Mouse (Mus musculus) neural tube, embryonic 15.5 days (tissue): ENCODE results near the gene Arl2. TPM values are rescaled to one million over a fixed set of nuclear protein-coding genes. Genes with fewer than 3 reads are reported as not detected.

Source experiments
- ATAC-seq: fragments of 200-750 bp; cut with Nextera tagmentation; 2 replicates; pipeline ENCODE4 v1.8.0; 2017; ENCODE audit warnings: mild to moderate bottlenecking, moderate TSS enrichment, moderate library complexity; ENCODE audit not compliant: low FRiP score
- H3K27ac ChIP-seq: fragments of 300-500 bp; sonication (generic); replicated peaks from 2 replicates; pipeline ENCODE4 v1.5.1; 2015; ENCODE audit warnings: mild to moderate bottlenecking, inconsistent platforms
- H3K27me3 ChIP-seq: fragments of 300-500 bp; sonication (generic); replicated peaks from 2 replicates; pipeline ENCODE4 v1.6.1; 2015; ENCODE audit warnings: inconsistent platforms
- H3K36me3 ChIP-seq: fragments of 300-500 bp; sonication (generic); 2 replicates; pipeline ENCODE4 v1.6.1; 2015; ENCODE audit warnings: inconsistent platforms
- H3K4me1 ChIP-seq: fragments of 300-500 bp; sonication (generic); 2 replicates; pipeline ENCODE4 v1.6.1; 2015; ENCODE audit warnings: inconsistent platforms
- H3K4me2 ChIP-seq: fragments of 300-500 bp; sonication (generic); 2 replicates; pipeline ENCODE4 v1.6.1; 2015; ENCODE audit warnings: inconsistent platforms, mild to moderate bottlenecking, moderate library complexity
- H3K4me3 ChIP-seq: fragments of 300-500 bp; sonication (generic); replicated peaks from 2 replicates; pipeline ENCODE4 v1.5.1; 2015; ENCODE audit warnings: mild to moderate bottlenecking, inconsistent platforms
- H3K9ac ChIP-seq: fragments of 300-500 bp; sonication (generic); replicated peaks from 2 replicates; pipeline ENCODE4 v1.6.1; 2015; ENCODE audit warnings: mild to moderate bottlenecking, inconsistent platforms
- H3K9me3 ChIP-seq: fragments of 300-500 bp; sonication (generic); replicated peaks from 2 replicates; pipeline ENCODE4 v1.6.1; 2016; ENCODE audit warnings: inconsistent platforms
- WGBS: fragments of 180-500 bp; shearing (Covaris S2); methylation state at CpG from one replicate; pipeline ENCODE4 v1.1.7; 2015; ENCODE audit warnings: mixed read lengths; 5-methylcytosine and 5-hydroxymethylcytosine counted together
- polyA plus RNA-seq: library from polyadenylated mRNA; unstranded; fragments of >200 nt; fragmentation: Nextera tagmentation; extraction: Ambion mirVana; gene quantifications from 2 replicates; pipeline ENCODE4 v1.2.1, GENCODE M21; 2015

Gene Arl2
- 139 and 157 TPM in 2 replicates for polyA plus RNA-seq

GRCm38 (mm10) chr19:6141394-6141749, at the start of gene Arl2:
Arl2 (minus strand) TSS chr19:6141548.
- H3K9ac ChIP-seq, result peak within 1 kb of the TSS; percentile 92
- peaks cover 19% of the 10 kb centered on the region for H3K4me1 ChIP-seq
- H3K27ac ChIP-seq, result peak within 1 kb of the TSS; percentile 100
- under 1% methylated on average over 15 of the region's 15 CpGs for WGBS
- peaks cover 12% of the 10 kb centered on the region for H3K36me3 ChIP-seq
- peak; percentile 78 for ATAC-seq
- no peaks in the 10 kb centered on the region for H3K9me3 ChIP-seq
- peak within 1 kb of the TSS; percentile 87 for H3K4me2 ChIP-seq
- peak within 1 kb of the TSS; percentile 72 for H3K4me3 ChIP-seq
- H3K27me3 ChIP-seq, result no peaks in the 10 kb centered on the region

- H3K9me3 ChIP-seq, result no peaks in the 10 kb centered on the region
- no peak for ATAC-seq
- H3K27ac ChIP-seq, result no peak within 1 kb of the TSS
- H3K27me3 ChIP-seq, result no peaks in the 10 kb centered on the region
- H3K4me3 ChIP-seq, result no peak within 1 kb of the TSS
- no peaks in the 10 kb centered on the region for H3K4me1 ChIP-seq
- no peak within 1 kb of the TSS for H3K4me2 ChIP-seq
- no peak within 1 kb of the TSS for H3K9ac ChIP-seq
- H3K36me3 ChIP-seq, result no peaks in the 10 kb centered on the region
- WGBS, result 88% methylated on average over 23 of the region's 23 CpGs
These were observed 42.8 kb upstream of the Arl2 start, which contains the start of gene Majin for GRCm38 (mm10) chr19:6184131-6184530. Majin (plus strand) TSS chr19:6184388.

- ATAC-seq, result no peak
- Histone ChIP-seq H3K4me1 (no peaks in the 10 kb centered on the region), H3K9me3 (no peaks in the 10 kb centered on the region), H3K27me3 (no peaks in the 10 kb centered on the region), H3K4me3 (no peak overlapping the region), H3K27ac (no peak overlapping the region), H3K9ac (no peak overlapping the region), H3K4me2 (no peak overlapping the region), H3K36me3 (no peaks in the 10 kb centered on the region)
- 12% methylated on average over 3 of the region's 3 CpGs for WGBS
These were observed 41.2 kb upstream of the Arl2 start for GRCm38 (mm10) chr19:6182534-6182933.

GRCm38 (mm10) chr19:6181629-6182028, 40.3 kb upstream of the Arl2 start:
- 31% methylated on average over 5 of the region's 5 CpGs for WGBS
- Histone ChIP-seq H3K36me3 (no peaks in the 10 kb centered on the region), H3K27me3 (no peaks in the 10 kb centered on the region), H3K4me1 (no peaks in the 10 kb centered on the region), H3K9me3 (no peaks in the 10 kb centered on the region), H3K4me2 (no peak overlapping the region), H3K4me3 (no peak overlapping the region), H3K27ac (no peak overlapping the region), H3K9ac (no peak overlapping the region)
- no peak for ATAC-seq

GRCm38 (mm10) chr19:6178775-6179174, 37.4 kb upstream of the Arl2 start:
- Histone ChIP-seq H3K36me3 (no peaks in the 10 kb centered on the region), H3K4me1 (no peaks in the 10 kb centered on the region), H3K27ac (no peak overlapping the region), H3K9ac (no peak overlapping the region), H3K27me3 (no peaks in the 10 kb centered on the region), H3K4me3 (no peak overlapping the region), H3K4me2 (no peak overlapping the region), H3K9me3 (no peaks in the 10 kb centered on the region)
- WGBS, result 95% methylated on average over 6 of the region's 6 CpGs
- no peak for ATAC-seq

GRCm38 (mm10) chr19:6174771-6175170, 33.4 kb upstream of the Arl2 start:
- ATAC-seq, result no peak
- Histone ChIP-seq H3K27me3 (no peaks in the 10 kb centered on the region), H3K36me3 (no peaks in the 10 kb centered on the region), H3K4me2 (no peak overlapping the region), H3K9ac (no peak overlapping the region), H3K27ac (no peak overlapping the region), H3K4me1 (no peaks in the 10 kb centered on the region), H3K4me3 (no peak overlapping the region), H3K9me3 (no peaks in the 10 kb centered on the region)
- 64% methylated on average over 5 of the region's 5 CpGs for WGBS

- Histone ChIP-seq H3K27me3 (no peaks in the 10 kb centered on the region), H3K27ac (no peak overlapping the region), H3K4me3 (no peak overlapping the region), H3K9ac (no peak overlapping the region), H3K9me3 (no peaks in the 10 kb centered on the region), H3K4me1 (no peaks in the 10 kb centered on the region), H3K4me2 (no peak overlapping the region), H3K36me3 (no peaks in the 10 kb centered on the region)
- WGBS, result 86% methylated on average over 8 of the region's 8 CpGs
- ATAC-seq, result no peak
These were observed 29.9 kb upstream of the Arl2 start for GRCm38 (mm10) chr19:6171215-6171614.

- no peak overlapping the region for H3K4me3 ChIP-seq
- no peak for ATAC-seq
- H3K9me3 ChIP-seq, result no peaks in the 10 kb centered on the region
- no peaks in the 10 kb centered on the region for H3K4me1 ChIP-seq
- no peaks in the 10 kb centered on the region for H3K36me3 ChIP-seq
- H3K27ac ChIP-seq, result no peak overlapping the region
- H3K27me3 ChIP-seq, result no peaks in the 10 kb centered on the region
- H3K9ac ChIP-seq, result no peak overlapping the region
- H3K4me2 ChIP-seq, result no peak overlapping the region
- 77% methylated on average over 4 of the region's 4 CpGs for WGBS
These were observed 25.4 kb upstream of the Arl2 start for GRCm38 (mm10) chr19:6166750-6167149.

- 72% methylated on average over 10 of the region's 10 CpGs for WGBS
These were observed 22.7 kb upstream of the Arl2 start for GRCm38 (mm10) chr19:6163872-6164547.

GRCm38 (mm10) chr19:6157220-6157619, 15.9 kb upstream of the Arl2 start:
- no peaks in the 10 kb centered on the region for H3K4me1 ChIP-seq
- H3K9me3 ChIP-seq, result no peaks in the 10 kb centered on the region
- 70% methylated on average over 6 of the region's 6 CpGs for WGBS
- no peak for ATAC-seq
- H3K9ac ChIP-seq, result no peak overlapping the region
- H3K4me2 ChIP-seq, result no peak overlapping the region
- H3K36me3 ChIP-seq, result no peaks in the 10 kb centered on the region
- H3K27ac ChIP-seq, result no peak overlapping the region
- H3K4me3 ChIP-seq, result no peak overlapping the region
- no peaks in the 10 kb centered on the region for H3K27me3 ChIP-seq

More at GRCm38 (mm10) chr19:6163872-6164547, 22.7 kb upstream of the Arl2 start:
- H3K4me2 ChIP-seq, result no peak overlapping the region
- H3K4me3 ChIP-seq, result no peak overlapping the region
- H3K4me1 ChIP-seq, result no peaks in the 10 kb centered on the region
- no peaks in the 10 kb centered on the region for H3K9me3 ChIP-seq
- H3K27me3 ChIP-seq, result no peaks in the 10 kb centered on the region
- H3K9ac ChIP-seq, result no peak overlapping the region
- H3K36me3 ChIP-seq, result no peaks in the 10 kb centered on the region
- no peak overlapping the region for H3K27ac ChIP-seq
- no peak for ATAC-seq

GRCm38 (mm10) chr19:6156372-6156771, 15.0 kb upstream of the Arl2 start:
- Histone ChIP-seq H3K27me3 (no peaks in the 10 kb centered on the region), H3K4me3 (no peak overlapping the region), H3K9me3 (no peaks in the 10 kb centered on the region), H3K9ac (no peak overlapping the region), H3K36me3 (no peaks in the 10 kb centered on the region), H3K4me2 (no peak overlapping the region), H3K27ac (no peak overlapping the region), H3K4me1 (no peaks in the 10 kb centered on the region)
- WGBS, result 66% methylated on average over 8 of the region's 8 CpGs
- ATAC-seq, result no peak

- H3K4me1 ChIP-seq, result no peaks in the 10 kb centered on the region
- H3K36me3 ChIP-seq, result no peaks in the 10 kb centered on the region
- H3K4me3 ChIP-seq, result no peak overlapping the region
- 90% methylated on average over 9 of the region's 9 CpGs for WGBS
- H3K27ac ChIP-seq, result no peak overlapping the region
- H3K27me3 ChIP-seq, result no peaks in the 10 kb centered on the region
- no peak for ATAC-seq
- H3K9ac ChIP-seq, result no peak overlapping the region
- H3K4me2 ChIP-seq, result no peak overlapping the region
- H3K9me3 ChIP-seq, result no peaks in the 10 kb centered on the region
These were observed 13.8 kb upstream of the Arl2 start for GRCm38 (mm10) chr19:6155174-6155573.
